Mouse (Mus musculus) cortical plate, adult 2 months (tissue): ENCODE measurements around the gene Olfr984.

Experiments
- CTCF ChIP-seq: fragments of 200-500 bp; IDR thresholded peaks from 2 replicates; pipeline ENCODE4 v1.5.1; 2011; ENCODE audit warnings: mild to moderate bottlenecking, control low read depth, low read length; ENCODE audit not compliant: insufficient read depth; ENCODE audit errors: extremely low read depth
- POLR2A ChIP-seq: fragments of 200-500 bp; IDR thresholded peaks from 2 replicates; pipeline ENCODE4 v1.6.1; 2011; ENCODE audit warnings: mild to moderate bottlenecking, low read length, control low read depth; ENCODE audit not compliant: insufficient read depth; ENCODE audit errors: extremely low read depth

DNA sequence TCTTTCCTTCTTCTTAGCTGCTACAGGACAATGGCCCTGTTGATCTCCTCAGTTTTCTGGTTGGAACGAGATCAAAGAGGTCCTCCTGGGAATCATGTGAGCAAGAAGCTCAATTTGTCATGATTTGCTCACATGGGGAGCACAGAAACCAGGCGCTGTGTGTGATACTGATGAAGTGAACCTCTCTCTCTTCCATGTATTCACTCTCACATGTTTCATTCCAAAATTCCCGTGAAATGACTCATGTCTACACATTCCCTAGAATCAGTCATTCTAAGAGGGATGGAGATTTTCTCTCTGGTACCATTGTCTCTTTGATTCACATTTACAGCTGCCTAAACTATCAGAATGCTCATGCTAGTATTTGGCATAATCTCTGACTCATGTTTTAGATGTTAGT lies 19.2 kb downstream of the Olfr984 start:
- no peak for TF ChIP-seq CTCF
- no peak for TF ChIP-seq POLR2A
